Mouse (Mus musculus): ENCODE results near the gene Dok1. TPM values are rescaled to one million over a fixed set of nuclear protein-coding genes. Genes with fewer than 3 reads are reported as not detected.

The Dok1 gene
- total RNA-seq, 2 experiments from 2014 or later, result 5.2 to 6.8 TPM

GRCm38 (mm10) chr6:83019044-83019443 is 14.2 kb downstream of the Dok1 start:
- no peak for DNase-seq
- intact Hi-C loops (cut with DNase I), result no loop called here

GRCm38 (mm10) chr6:83017190-83017589 is 16.1 kb downstream of the Dok1 start:
- peak; percentile 75 to 78 for DNase-seq
- intact Hi-C loops (cut with DNase I), result no loop called here

GRCm38 (mm10) chr6:83015749-83016148 is 17.5 kb downstream of the Dok1 start:
- intact Hi-C loops (cut with DNase I), result no loop called here

GRCm38 (mm10) chr6:83014482-83015466 is 18.5 kb downstream of the Dok1 start:
- no peak for DNase-seq
- intact Hi-C loops (cut with DNase I), result no loop called here

More at GRCm38 (mm10) chr6:83015749-83016148, 17.5 kb downstream of the Dok1 start:
- DNase-seq, result no peak

GRCm38 (mm10) chr6:83013444-83013843 is 19.8 kb downstream of the Dok1 start:
- no peak for DNase-seq
- intact Hi-C loops (cut with DNase I), result no loop called here

- intact Hi-C loops (cut with DNase I), result no loop called here
- no peak for DNase-seq
Measured at GRCm38 (mm10) chr6:83011756-83012155, 21.5 kb downstream of the Dok1 start.

- DNase-seq, result no peak
- intact Hi-C loops (cut with DNase I), result no loop called here
Measured at GRCm38 (mm10) chr6:83011255-83011654, 22.0 kb downstream of the Dok1 start.

GRCm38 (mm10) chr6:83010010-83010409 is 23.3 kb downstream of the Dok1 start:
- intact Hi-C loops (cut with DNase I), result no loop called here
- DNase-seq, result no peak

- DNase-seq, result no peak
- intact Hi-C loops (cut with DNase I), result no loop called here
Measured at GRCm38 (mm10) chr6:83008659-83009058, 24.6 kb downstream of the Dok1 start.

- intact Hi-C loops (cut with DNase I), result no loop called here
- DNase-seq, result no peak
Measured at GRCm38 (mm10) chr6:83006114-83006513, 27.2 kb downstream of the Dok1 start.

- intact Hi-C loops (cut with DNase I), result no loop called here
- no peak for DNase-seq
Measured at GRCm38 (mm10) chr6:83005444-83006011, 27.7 kb downstream of the Dok1 start.

GRCm38 (mm10) chr6:83004872-83005271 is 28.4 kb downstream of the Dok1 start:
- peak; percentile 35 to 41 for DNase-seq
- intact Hi-C loops (cut with DNase I), result no loop called here

GRCm38 (mm10) chr6:83004309-83004708 is 29.0 kb downstream of the Dok1 start:
- intact Hi-C loops (cut with DNase I), result no loop called here

GRCm38 (mm10) chr6:83003850-83004249 is 29.4 kb downstream of the Dok1 start:
- intact Hi-C loops (cut with DNase I), result no loop called here
- DNase-seq, result no peak

More at GRCm38 (mm10) chr6:83004309-83004708, 29.0 kb downstream of the Dok1 start:
- no peak for DNase-seq

- no peak for DNase-seq
- intact Hi-C loops (cut with DNase I), result no loop called here
Measured at GRCm38 (mm10) chr6:83003082-83003481, 30.2 kb downstream of the Dok1 start.

GRCm38 (mm10) chr6:82999986-83000385 is 33.3 kb downstream of the Dok1 start:
- no peak for DNase-seq
- intact Hi-C loops (cut with DNase I), result no loop called here

GRCm38 (mm10) chr6:82998326-82998725 is 34.9 kb downstream of the Dok1 start:
- intact Hi-C loops (cut with DNase I), result no loop called here
- no peak for DNase-seq

GRCm38 (mm10) chr6:82997511-82998102 is 35.7 kb downstream of the Dok1 start:
- intact Hi-C loops (cut with DNase I), result loop anchor here (1.0 to 2.0 kb wide), 5 partner anchors 35 to 281 kb away; partner anchors contain the start of genes Dok1 and Htra2
- DNase-seq, result peak; percentile 53 to 55

GRCm38 (mm10) chr6:82996740-82997315 is 36.4 kb downstream of the Dok1 start:
- DNase-seq, result peak; percentile 94 to 95
- intact Hi-C loops (cut with DNase I), result loop anchor here (1.0 to 2.0 kb wide), 6 partner anchors 36 to 282 kb away; partner anchors contain the start of genes Ccdc142, Dok1, Gm42688 and Htra2

GRCm38 (mm10) chr6:82994372-82994771 is 38.9 kb downstream of the Dok1 start:
- no peak for DNase-seq
- intact Hi-C loops (cut with DNase I), result no loop called here

GRCm38 (mm10) chr6:82993696-82994095 is 39.6 kb downstream of the Dok1 start:
- intact Hi-C loops (cut with DNase I), result no loop called here
- no peak for DNase-seq

All from heart, postnatal 10 days (tissue).